Mouse (Mus musculus) macrophage (primary cell): ENCODE data around the gene Snu13. TPM values are rescaled to one million over a fixed set of nuclear protein-coding genes. Genes with fewer than 3 reads are reported as not detected.

Experiments
- H3K27ac ChIP-seq: fragments of 350-480 bp; formaldehyde crosslinking; 2 replicates; pipeline ENCODE4 v1.9.0; 2021
- H3K36me3 ChIP-seq: fragments of 350-480 bp; formaldehyde crosslinking; 2 replicates; pipeline ENCODE4 v1.9.0; 2021; ENCODE audit errors: inconsistent target
- H3K4me3 ChIP-seq: fragments of 350-480 bp; formaldehyde crosslinking; 2 replicates; pipeline ENCODE4 v1.9.0; 2021; ENCODE audit errors: inconsistent target
- H3K79me2 ChIP-seq: fragments of 350-480 bp; formaldehyde crosslinking; 2 replicates; pipeline ENCODE4 v1.9.0; 2021; ENCODE audit errors: inconsistent target
- whole genome bisulfite sequencing: methylation state at CpG from one replicate; pipeline ENCODE4 v1.1.7; 2026; ENCODE audit warnings: inconsistent platforms; ENCODE audit not compliant: missing documents; 5-methylcytosine and 5-hydroxymethylcytosine counted together
- polyA plus RNA-seq: library from polyadenylated mRNA; stranded (reverse); fragments of 250-400 nt; gene quantifications from 3 replicates; pipeline ENCODE4 v1.2.4, GENCODE M21; 2018; ENCODE audit warnings: inconsistent platforms

The Snu13 gene
- polyA plus RNA-seq, 1 experiment from 2014 or later: 90.6 TPM

DNA sequence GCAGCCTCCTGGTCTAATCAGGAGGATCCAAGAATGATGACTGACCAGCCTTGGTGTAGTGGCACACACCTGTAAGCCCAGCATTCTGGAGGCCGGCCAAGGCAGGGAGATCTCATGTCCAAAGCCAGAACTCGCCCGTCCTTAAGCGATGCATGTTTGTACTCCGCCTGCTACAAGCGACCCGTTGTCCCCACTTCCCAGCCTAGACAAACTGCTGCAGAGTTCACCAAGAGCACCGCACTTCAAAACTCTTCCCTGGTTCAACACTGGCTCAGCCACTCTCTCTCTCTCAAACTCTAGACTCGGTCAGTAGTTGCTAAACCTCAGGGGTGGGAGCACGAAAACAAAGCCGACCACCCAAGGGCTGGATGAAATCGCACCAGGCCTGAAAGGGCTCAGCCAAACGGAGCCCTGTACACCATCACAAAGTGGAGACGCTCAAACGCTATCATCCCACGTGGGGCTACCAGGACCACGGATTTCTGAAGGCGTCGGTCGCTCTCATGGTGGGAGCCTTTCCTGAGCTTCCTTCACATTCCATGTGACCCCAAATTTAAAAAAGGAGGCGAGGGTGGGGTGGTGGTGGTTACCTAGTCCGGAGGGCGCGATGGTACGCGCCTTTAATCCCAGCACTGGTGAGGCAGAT is 1.0 kb downstream of the Snu13 start:
- H3K79me2 ChIP-seq: peaks cover 49% of the 10 kb centered on the region
- H3K27ac ChIP-seq: peak overlapping the region; percentile 33; the same call in 1 of the 2 replicates
- 1% methylated on average over 26 of the region's 26 CpGs for whole genome bisulfite sequencing

DNA sequence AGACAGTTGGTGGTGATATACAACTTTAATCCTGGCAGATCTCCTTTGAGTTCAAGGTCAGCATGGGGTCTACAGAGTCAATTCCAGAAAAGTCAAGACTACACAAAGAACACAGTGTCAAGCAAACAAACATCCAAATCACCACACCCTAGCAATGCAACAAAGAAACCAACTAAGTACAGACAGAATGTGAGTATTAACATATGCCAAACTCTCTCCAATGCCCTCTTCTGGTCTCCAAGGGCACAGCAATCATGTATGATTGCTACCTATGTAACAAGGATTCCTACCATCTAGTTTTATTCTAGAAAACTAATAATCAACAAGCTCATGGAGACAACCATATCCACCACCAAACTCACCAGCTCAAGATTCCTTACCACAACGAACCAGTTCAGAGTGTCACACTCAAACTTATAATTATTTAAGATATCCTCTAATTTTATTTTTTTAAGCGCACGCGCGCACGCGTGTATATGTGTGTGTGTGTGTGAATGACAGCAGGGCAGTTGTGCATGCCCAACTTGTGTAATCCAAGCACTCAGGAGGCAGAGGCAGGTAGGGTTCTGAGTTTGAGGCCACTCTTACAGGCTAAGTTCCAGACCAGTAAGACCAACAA is 3.1 kb downstream of the Snu13 start:
- 91% methylated on average over 7 of the region's 7 CpGs for WGBS
- Histone ChIP-seq H3K36me3 (peaks cover 10% of the 10 kb centered on the region; the same call in 1 of the 2 replicates), H3K27ac (no peak overlapping the region), H3K4me3 (no peak overlapping the region), H3K79me2 (peaks cover 49% of the 10 kb centered on the region)

More for the DNA sequence above, 1.0 kb downstream of the Snu13 start:
- peak overlapping the region; percentile 93 for H3K4me3 ChIP-seq
- H3K36me3 ChIP-seq: peaks cover 4% of the 10 kb centered on the region; the same call in 1 of the 2 replicates

DNA sequence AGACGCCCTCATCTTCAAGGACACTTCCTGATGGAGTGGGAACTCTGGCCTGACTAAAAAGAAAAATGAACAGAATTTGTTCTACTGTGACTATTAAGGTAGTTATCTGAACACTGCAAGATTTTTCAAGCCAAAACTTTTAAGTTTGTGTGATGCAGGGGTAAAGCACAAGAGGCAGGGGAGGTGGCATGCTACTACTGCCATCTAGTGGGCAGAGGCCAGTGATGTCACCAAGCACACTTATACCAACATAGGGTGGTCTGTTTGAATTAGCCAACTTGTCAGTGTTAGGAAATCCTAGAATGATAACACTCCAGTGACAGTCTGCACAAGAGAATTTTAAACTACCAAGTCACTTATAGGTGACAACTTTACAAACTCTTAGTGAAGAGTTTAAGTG is 6.7 kb downstream of the Snu13 start:
- WGBS: 94% methylated on average over 1 of the region's 1 CpGs
- peaks cover 35% of the 10 kb centered on the region for H3K79me2 ChIP-seq
- no peak overlapping the region for H3K4me3 ChIP-seq
- peaks cover 14% of the 10 kb centered on the region; the same call in 1 of the 2 replicates for H3K36me3 ChIP-seq
- H3K27ac ChIP-seq: no peak overlapping the region

DNA sequence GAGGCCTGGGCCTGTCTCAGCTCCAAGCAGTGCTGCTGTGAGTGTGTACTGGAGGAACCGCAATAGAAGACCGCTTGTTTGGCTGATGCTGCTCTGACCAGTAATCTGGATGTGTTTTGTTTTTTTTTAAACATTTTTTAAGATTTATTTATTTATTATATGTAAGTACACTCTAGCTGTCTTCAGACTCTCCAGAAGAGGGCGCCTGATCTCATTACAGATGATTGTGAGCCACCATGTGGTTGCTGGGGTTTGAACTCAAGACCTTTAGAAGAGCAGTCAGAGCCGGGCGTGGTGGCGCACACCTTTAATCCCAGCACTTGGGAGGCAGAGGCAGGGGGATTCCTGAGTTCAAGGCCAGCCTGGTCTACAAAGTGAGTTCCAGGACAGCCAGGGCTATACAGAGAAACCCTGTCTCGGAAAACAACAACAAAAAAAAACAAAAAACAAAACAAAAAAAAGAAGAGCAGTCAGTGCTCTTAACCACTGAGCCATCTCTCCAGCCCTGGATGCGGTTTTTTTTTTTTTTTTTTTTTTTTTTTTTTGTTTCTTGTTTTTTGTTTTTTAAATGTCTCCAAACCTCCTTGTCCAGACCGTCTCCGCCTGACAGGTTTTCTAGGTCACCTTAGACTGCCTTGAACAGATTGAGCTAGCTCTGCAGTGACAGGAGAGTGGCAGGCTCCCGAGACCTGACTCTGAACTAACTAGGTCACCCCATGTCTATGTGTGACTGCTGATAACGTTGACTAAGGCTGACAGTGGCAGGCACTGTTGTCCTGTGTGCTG is 11.3 kb downstream of the Snu13 start:
- peaks cover 11% of the 10 kb centered on the region; the same call in 1 of the 2 replicates for H3K36me3 ChIP-seq
- H3K4me3 ChIP-seq: no peak overlapping the region
- no peak overlapping the region for H3K27ac ChIP-seq
- H3K79me2 ChIP-seq: no peaks in the 10 kb centered on the region
- 82% methylated on average over 10 of the region's 12 CpGs for WGBS

DNA sequence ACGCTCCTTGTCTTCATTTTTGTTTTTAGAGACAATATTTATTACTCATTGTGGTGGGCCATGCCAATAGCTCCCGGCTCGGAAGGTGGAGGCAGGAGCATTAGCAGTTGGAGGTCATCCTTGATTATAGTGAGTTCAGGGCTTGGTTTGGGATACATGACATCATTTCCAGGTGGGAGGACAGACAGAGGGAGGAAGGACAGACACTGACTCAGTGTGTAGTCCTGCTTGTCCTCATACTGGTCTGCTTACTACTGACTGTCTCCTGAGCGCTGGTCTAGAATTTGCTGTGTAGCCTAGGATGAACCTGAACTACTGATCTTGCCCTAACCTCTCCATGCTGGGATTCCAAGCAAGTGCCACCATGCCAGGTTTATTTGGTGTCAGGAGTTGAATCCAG is 13.6 kb downstream of the Snu13 start, which contains the start of gene Desi1:
Desi1 (minus strand) TSS at position 101 of the 400 bp plus-strand sequence.
- 99% methylated on average over 4 of the region's 4 CpGs for WGBS
- Histone ChIP-seq H3K27ac (no peak within 1 kb of the TSS), H3K36me3 (peaks cover 8% of the 10 kb centered on the region; the same call in 1 of the 2 replicates), H3K79me2 (no peaks in the 10 kb centered on the region), H3K4me3 (no peak within 1 kb of the TSS)

DNA sequence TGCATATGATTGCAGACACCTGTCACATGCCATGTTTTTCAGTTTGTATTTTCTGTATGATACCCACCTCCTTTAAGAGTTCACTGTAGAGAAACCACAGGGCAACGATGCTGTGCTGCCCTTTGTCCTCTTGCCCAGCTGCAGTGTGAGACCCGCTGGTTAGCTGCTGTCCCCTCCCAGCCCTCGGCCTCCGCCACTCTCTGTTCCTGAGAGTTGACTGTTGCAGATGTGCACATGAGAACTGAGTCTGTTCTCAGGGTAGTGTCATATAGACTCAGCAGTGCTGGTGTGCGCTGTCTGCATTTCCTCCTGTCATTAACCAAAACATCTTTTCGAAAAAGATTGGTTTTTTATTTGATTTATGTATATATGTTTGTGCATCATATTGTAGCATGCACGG is 15.0 kb downstream of the Snu13 start:
- Histone ChIP-seq H3K79me2 (no peaks in the 10 kb centered on the region), H3K27ac (no peak overlapping the region), H3K4me3 (no peak overlapping the region), H3K36me3 (peaks cover 10% of the 10 kb centered on the region; the same call in 1 of the 2 replicates)
- 93% methylated on average over 7 of the region's 7 CpGs for WGBS

DNA sequence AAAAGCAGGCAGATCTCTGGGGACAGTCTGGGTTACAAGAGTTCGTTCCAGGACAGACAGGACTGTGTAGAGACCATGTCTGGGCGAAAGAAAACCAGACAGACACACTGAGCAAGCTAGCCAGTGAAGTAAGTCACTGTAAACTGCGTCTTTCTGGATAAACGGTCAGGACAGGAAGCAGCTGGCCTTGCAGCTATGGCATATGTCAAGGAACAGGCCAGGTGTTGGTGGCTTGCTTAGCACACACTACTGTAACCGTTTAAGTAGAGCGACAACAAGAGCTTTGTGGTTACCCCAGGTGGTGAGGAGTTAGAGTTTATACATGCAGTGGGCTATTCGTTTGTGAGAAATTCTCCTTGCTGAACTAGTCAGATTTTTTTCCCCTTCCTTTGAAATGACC is 19.7 kb downstream of the Snu13 start:
- WGBS: 46% methylated on average over 7 of the region's 7 CpGs
- H3K27ac ChIP-seq: no peak overlapping the region

DNA sequence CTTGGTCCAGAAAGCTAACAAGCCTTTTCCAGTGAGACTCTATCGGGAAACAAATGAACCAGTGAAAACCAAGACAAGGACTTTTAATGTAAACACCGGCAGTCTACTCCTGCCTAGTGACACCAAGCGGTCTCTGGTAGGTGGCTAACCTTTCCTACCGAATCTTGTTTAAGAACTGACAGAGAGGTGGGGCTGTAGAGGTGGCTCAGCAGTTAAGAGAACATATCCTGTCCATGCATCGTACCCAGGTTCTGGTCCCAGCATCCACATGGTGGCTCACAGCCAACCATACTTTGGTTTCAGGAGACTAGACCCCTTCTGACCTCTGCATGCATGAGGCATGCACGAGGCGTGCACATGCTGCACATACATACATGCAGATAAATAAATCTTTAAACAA is 20.1 kb downstream of the Snu13 start:
- WGBS: 95% methylated on average over 7 of the region's 7 CpGs
- Histone ChIP-seq H3K27ac (no peak overlapping the region), H3K79me2 (no peaks in the 10 kb centered on the region), H3K4me3 (no peak overlapping the region), H3K36me3 (peaks cover 28% of the 10 kb centered on the region; the same call in 1 of the 2 replicates)

More for the DNA sequence above, 19.7 kb downstream of the Snu13 start:
- no peak overlapping the region for H3K4me3 ChIP-seq
- H3K36me3 ChIP-seq: peaks cover 28% of the 10 kb centered on the region; the same call in 1 of the 2 replicates
- H3K79me2 ChIP-seq: no peaks in the 10 kb centered on the region

DNA sequence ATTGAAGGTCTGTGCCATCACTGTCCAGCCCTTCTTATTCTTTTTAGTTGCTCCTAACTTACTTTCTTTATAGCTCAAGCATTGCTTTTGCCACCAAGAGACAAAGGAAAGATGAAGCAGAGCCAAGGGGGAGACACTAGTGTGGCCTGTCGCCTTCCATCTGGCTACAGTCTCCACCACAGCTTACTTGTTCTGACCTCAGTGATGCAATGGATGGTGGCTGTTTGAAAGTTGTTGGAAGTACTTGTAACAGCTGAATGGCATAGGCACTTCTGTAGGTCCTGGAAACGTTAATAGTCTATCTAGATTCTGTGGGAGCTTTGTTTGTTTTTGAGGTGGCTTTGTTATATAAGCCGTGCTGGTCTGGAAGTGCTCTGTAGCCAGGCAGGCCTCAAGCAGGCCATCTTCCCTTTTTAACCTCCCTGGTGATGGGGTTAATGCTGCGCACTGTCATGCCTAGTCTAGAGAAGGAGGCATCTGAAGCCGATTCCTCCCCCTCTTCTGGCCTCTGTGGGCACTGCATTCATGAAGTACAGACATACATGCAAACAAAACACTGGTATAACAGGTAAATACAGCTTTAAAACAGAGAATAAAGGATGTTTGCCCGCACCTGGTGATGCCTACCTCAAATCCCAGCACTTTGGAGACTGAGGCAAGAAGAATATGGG is 23.3 kb downstream of the Snu13 start:
- Histone ChIP-seq H3K36me3 (0 out of 2 replicates have a peak, but pooled peaks cover 20% of the 10 kb centered on the region), H3K4me3 (no peak overlapping the region), H3K79me2 (no peaks in the 10 kb centered on the region), H3K27ac (no peak overlapping the region)
- WGBS: 85% methylated on average over 6 of the region's 6 CpGs

DNA sequence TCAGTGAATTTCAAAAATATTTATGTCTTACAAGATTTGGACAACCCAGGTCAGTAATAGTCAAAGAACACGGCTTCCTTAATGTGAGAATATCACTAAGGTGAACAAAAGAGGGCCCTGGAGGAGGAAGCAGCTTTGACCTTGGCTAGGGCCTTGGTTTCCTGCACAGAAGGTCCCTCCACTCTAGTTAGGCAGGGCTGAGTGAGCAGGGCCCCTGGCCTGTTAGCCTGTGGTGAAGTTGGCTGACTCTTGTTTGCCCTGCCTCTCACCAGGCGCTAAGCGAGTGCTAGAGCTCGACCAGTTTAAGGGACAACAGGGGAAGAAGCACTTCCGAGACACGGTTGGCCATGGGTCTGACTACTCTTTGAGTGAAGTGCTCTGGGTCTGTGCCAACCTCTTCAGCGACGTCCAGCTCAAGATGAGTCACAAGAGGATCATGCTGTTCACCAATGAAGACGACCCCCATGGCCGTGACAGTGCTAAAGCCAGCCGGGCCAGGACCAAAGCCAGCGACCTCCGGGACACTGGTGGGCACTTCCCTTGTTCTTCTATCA is 24.8 kb downstream of the Snu13 start:
- Histone ChIP-seq H3K27ac (no peak overlapping the region), H3K36me3 (0 out of 2 replicates have a peak, but pooled peaks cover 20% of the 10 kb centered on the region), H3K4me3 (no peak overlapping the region), H3K79me2 (no peaks in the 10 kb centered on the region)
- WGBS: 45% methylated on average over 13 of the region's 13 CpGs

DNA sequence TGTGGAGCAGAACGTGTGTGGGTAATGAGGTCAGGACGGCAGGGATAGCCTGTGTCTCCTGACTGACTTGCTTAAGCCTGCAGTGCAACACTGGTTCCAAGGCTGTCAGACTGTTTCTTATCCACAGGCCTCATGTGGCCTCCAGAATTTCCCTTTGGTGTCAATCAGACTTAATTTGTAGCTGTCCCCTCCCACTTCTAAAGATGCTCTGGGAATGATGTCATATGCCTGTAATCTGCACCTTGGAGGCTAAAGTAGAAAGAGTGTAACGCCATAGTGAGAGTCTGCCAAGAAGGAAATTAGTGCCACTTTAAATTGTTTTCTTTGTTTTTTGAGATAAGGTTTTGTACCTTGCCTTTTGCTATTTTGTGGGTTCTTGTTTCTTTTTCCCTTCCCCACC is 28.1 kb downstream of the Snu13 start:
- no peak overlapping the region for H3K4me3 ChIP-seq
- no peak overlapping the region for H3K27ac ChIP-seq
- no peaks in the 10 kb centered on the region; the same call in 1 of the 2 replicates for H3K79me2 ChIP-seq
- WGBS: 78% methylated on average over 3 of the region's 3 CpGs
- H3K36me3 ChIP-seq: 0 out of 2 replicates have a peak, but pooled peaks cover 8% of the 10 kb centered on the region

DNA sequence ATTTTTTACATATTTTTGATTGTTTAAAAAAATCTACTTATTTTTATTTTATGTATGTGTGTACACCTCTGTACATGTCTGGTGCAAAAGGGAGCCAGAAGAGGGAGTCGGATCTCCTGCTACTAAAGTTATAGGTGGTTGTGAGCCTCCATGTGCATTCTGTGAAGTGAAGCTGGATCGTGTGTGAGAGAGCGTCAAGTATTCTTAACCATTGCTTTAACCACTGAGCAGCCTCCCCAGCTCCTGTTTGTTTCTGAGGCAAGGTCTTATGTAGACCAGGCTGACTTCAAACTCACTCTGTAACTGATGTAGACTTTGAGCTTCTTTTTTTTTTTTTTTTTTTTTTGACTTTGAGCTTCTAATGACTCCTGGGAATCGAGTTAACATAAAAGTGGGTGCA is 29.9 kb downstream of the Snu13 start:
- 55% methylated on average over 4 of the region's 4 CpGs for WGBS
- Histone ChIP-seq H3K79me2 (no peaks in the 10 kb centered on the region; the same call in 1 of the 2 replicates), H3K36me3 (no peaks in the 10 kb centered on the region), H3K4me3 (no peak overlapping the region), H3K27ac (no peak overlapping the region)

DNA sequence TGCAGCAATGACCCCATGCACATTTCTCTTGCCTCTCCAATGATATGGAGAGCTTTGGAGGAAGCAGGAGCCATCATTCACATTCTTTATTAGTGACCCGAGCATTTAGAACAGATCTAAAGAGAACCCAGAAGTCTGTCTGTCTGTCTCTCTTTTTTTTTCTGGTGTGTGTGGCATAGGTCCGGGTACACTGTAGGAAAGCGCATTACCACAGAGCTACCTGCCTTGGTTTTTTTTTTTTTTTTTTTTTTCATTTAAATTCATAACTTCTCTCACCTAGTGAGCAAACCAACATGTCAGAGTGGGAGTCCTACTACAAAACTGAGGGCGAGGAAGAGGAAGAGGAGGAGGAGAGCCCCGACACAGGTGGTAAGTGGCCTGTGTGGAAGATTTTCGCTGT is 30.6 kb downstream of the Snu13 start:
- 0% methylated on average over 3 of the region's 6 CpGs for WGBS
- Histone ChIP-seq H3K4me3 (peak overlapping the region; percentile 81), H3K27ac (no peak overlapping the region), H3K79me2 (no peaks in the 10 kb centered on the region; the same call in 1 of the 2 replicates), H3K36me3 (no peaks in the 10 kb centered on the region)
